Mouse (Mus musculus): ENCODE data around the gene Nid2.

Gene Nid2

GRCm38 (mm10) chr14:19769441-19770200, 18.6 kb downstream of the Nid2 start:
- in situ Hi-C loops (cut with MboI; ENCODE audit: low pct_unique_long_range_greater_than_20kb in 1 of 2, low sequenced_read_pairs in 2 of 2, unreplicated experiment in 1 of 2): loop anchor here in 1 of 2 experiments (5.0 kb wide), 1 partner anchor 48 kb away; no protein-coding TSS in a partner anchor

GRCm38 (mm10) chr14:19771173-19771572, 20.1 kb downstream of the Nid2 start:
- in situ Hi-C loops (cut with MboI; ENCODE audit: low pct_unique_long_range_greater_than_20kb in 1 of 2, low sequenced_read_pairs in 2 of 2, unreplicated experiment in 1 of 2): no loop called here

GRCm38 (mm10) chr14:19774036-19774628, 23.1 kb downstream of the Nid2 start:
- in situ Hi-C loops (cut with MboI; ENCODE audit: low pct_unique_long_range_greater_than_20kb in 1 of 2, low sequenced_read_pairs in 2 of 2, unreplicated experiment in 1 of 2): no loop called here

GRCm38 (mm10) chr14:19775491-19775890, 24.4 kb downstream of the Nid2 start:
- in situ Hi-C loops (cut with MboI; ENCODE audit: low pct_unique_long_range_greater_than_20kb in 1 of 2, low sequenced_read_pairs in 2 of 2, unreplicated experiment in 1 of 2): loop anchor here (5.0 kb wide), 2 partner anchors 68 to 73 kb away; no protein-coding TSS in a partner anchor

GRCm38 (mm10) chr14:19776179-19776578, 25.1 kb downstream of the Nid2 start:
- in situ Hi-C loops (cut with MboI; ENCODE audit: low pct_unique_long_range_greater_than_20kb in 1 of 2, low sequenced_read_pairs in 2 of 2, unreplicated experiment in 1 of 2): loop anchor here (5.0 kb wide), 2 partner anchors 69 to 74 kb away; no protein-coding TSS in a partner anchor

- in situ Hi-C loops (cut with MboI; ENCODE audit: low pct_unique_long_range_greater_than_20kb in 1 of 2, low sequenced_read_pairs in 2 of 2, unreplicated experiment in 1 of 2): loop anchor here (5.0 kb wide), 2 partner anchors 70 to 75 kb away; no protein-coding TSS in a partner anchor
These were observed 25.8 kb downstream of the Nid2 start for GRCm38 (mm10) chr14:19776890-19777289.

GRCm38 (mm10) chr14:19777365-19777764, 26.3 kb downstream of the Nid2 start:
- in situ Hi-C loops (cut with MboI; ENCODE audit: low pct_unique_long_range_greater_than_20kb in 1 of 2, low sequenced_read_pairs in 2 of 2, unreplicated experiment in 1 of 2): loop anchor here (5.0 kb wide), 2 partner anchors 70 to 75 kb away; no protein-coding TSS in a partner anchor

GRCm38 (mm10) chr14:19777945-19778344, 26.9 kb downstream of the Nid2 start:
- in situ Hi-C loops (cut with MboI; ENCODE audit: low pct_unique_long_range_greater_than_20kb in 1 of 2, low sequenced_read_pairs in 2 of 2, unreplicated experiment in 1 of 2): loop anchor here (5.0 kb wide), 2 partner anchors 71 to 76 kb away; no protein-coding TSS in a partner anchor

- in situ Hi-C loops (cut with MboI; ENCODE audit: low pct_unique_long_range_greater_than_20kb in 1 of 2, low sequenced_read_pairs in 2 of 2, unreplicated experiment in 1 of 2): no loop called here
These were observed 34.9 kb downstream of the Nid2 start for GRCm38 (mm10) chr14:19785797-19786588.

- in situ Hi-C loops (cut with MboI; ENCODE audit: low pct_unique_long_range_greater_than_20kb in 1 of 2, low sequenced_read_pairs in 2 of 2, unreplicated experiment in 1 of 2): no loop called here
These were observed 37.4 kb downstream of the Nid2 start for GRCm38 (mm10) chr14:19788443-19788842.

GRCm38 (mm10) chr14:19794881-19795280, 43.8 kb downstream of the Nid2 start:
- in situ Hi-C loops (cut with MboI; ENCODE audit: low pct_unique_long_range_greater_than_20kb in 1 of 2, low sequenced_read_pairs in 2 of 2, unreplicated experiment in 1 of 2): no loop called here

- in situ Hi-C loops (cut with MboI; ENCODE audit: low pct_unique_long_range_greater_than_20kb in 1 of 2, low sequenced_read_pairs in 2 of 2, unreplicated experiment in 1 of 2): no loop called here
These were observed 45.7 kb downstream of the Nid2 start for GRCm38 (mm10) chr14:19796541-19797304.

- in situ Hi-C loops (cut with MboI; ENCODE audit: low pct_unique_long_range_greater_than_20kb in 1 of 2, low sequenced_read_pairs in 2 of 2, unreplicated experiment in 1 of 2): no loop called here
These were observed 49.4 kb downstream of the Nid2 start for GRCm38 (mm10) chr14:19800485-19800884.

- in situ Hi-C loops (cut with MboI; ENCODE audit: low pct_unique_long_range_greater_than_20kb in 1 of 2, low sequenced_read_pairs in 2 of 2, unreplicated experiment in 1 of 2): no loop called here
These were observed 50.6 kb downstream of the Nid2 start for GRCm38 (mm10) chr14:19801474-19802215.

GRCm38 (mm10) chr14:19803222-19803621, 52.2 kb downstream of the Nid2 start:
- in situ Hi-C loops (cut with MboI; ENCODE audit: low pct_unique_long_range_greater_than_20kb in 1 of 2, low sequenced_read_pairs in 2 of 2, unreplicated experiment in 1 of 2): no loop called here

GRCm38 (mm10) chr14:19803623-19804022, 52.6 kb downstream of the Nid2 start:
- in situ Hi-C loops (cut with MboI; ENCODE audit: low pct_unique_long_range_greater_than_20kb in 1 of 2, low sequenced_read_pairs in 2 of 2, unreplicated experiment in 1 of 2): no loop called here

GRCm38 (mm10) chr14:19807339-19807738, 56.3 kb downstream of the Nid2 start:
- in situ Hi-C loops (cut with MboI; ENCODE audit: low pct_unique_long_range_greater_than_20kb in 1 of 2, low sequenced_read_pairs in 2 of 2, unreplicated experiment in 1 of 2): loop anchor here in 1 of 2 experiments (5.0 kb wide), 1 partner anchor 105 kb away; no protein-coding TSS in a partner anchor
